Mouse (Mus musculus) liver, embryonic 12.5 days (tissue): ENCODE data around the gene Creb5. TPM values are rescaled to one million over a fixed set of nuclear protein-coding genes. Genes with fewer than 3 reads are reported as not detected.

Experiments used
- ATAC-seq: fragments of 200-750 bp; cut with Nextera tagmentation; 2 replicates; pipeline ENCODE4 v1.8.0; 2017; ENCODE audit warnings: moderate number of reproducible peaks, mild to moderate bottlenecking, moderate library complexity
- H3K27ac ChIP-seq: fragments of 300-500 bp; sonication (generic); 2 replicates; pipeline ENCODE4 v1.5.1; 2016; ENCODE audit warnings: mild to moderate bottlenecking
- H3K27me3 ChIP-seq: fragments of 300-500 bp; sonication (generic); replicated peaks from 2 replicates; pipeline ENCODE4 v1.6.1; 2016; ENCODE audit warnings: mild to moderate bottlenecking, moderate library complexity
- H3K36me3 ChIP-seq: fragments of 300-500 bp; sonication (generic); 2 replicates; pipeline ENCODE4 v1.6.1; 2016; ENCODE audit warnings: mild to moderate bottlenecking, moderate library complexity
- H3K4me1 ChIP-seq: fragments of 300-500 bp; sonication (generic); 2 replicates; pipeline ENCODE4 v1.6.1; 2016
- H3K4me2 ChIP-seq: fragments of 300-500 bp; sonication (generic); 2 replicates; pipeline ENCODE4 v1.6.1; 2016; ENCODE audit warnings: mild to moderate bottlenecking, moderate library complexity
- H3K4me3 ChIP-seq: fragments of 300-500 bp; sonication (generic); 2 replicates; pipeline ENCODE4 v1.5.1; 2016; ENCODE audit warnings: mild to moderate bottlenecking, moderate library complexity
- H3K9ac ChIP-seq: fragments of 300-500 bp; sonication (generic); 2 replicates; pipeline ENCODE4 v1.6.1; 2016; ENCODE audit warnings: mild to moderate bottlenecking, moderate library complexity
- H3K9me3 ChIP-seq: fragments of 300-500 bp; sonication (generic); replicated peaks from 2 replicates; pipeline ENCODE4 v1.6.1; 2016; ENCODE audit warnings: mild to moderate bottlenecking, moderate library complexity
- WGBS: fragments of 180-500 bp; shearing (Covaris S2); methylation state at CpG from one replicate; pipeline ENCODE4 v1.1.7; 2016; ENCODE audit not compliant: insufficient replicate concordance; 5-methylcytosine and 5-hydroxymethylcytosine counted together
- polyA plus RNA-seq: library from polyadenylated mRNA; unstranded; fragments of >200 nt; fragmentation: Nextera tagmentation; extraction: Ambion mirVana; gene quantifications from 2 replicates; pipeline ENCODE4 v1.2.1, GENCODE M21; 2016

The Creb5 gene
- polyA plus RNA-seq, 1 experiment from 2014 or later: 0.33 TPM

GRCm38 (mm10) chr6:53508847-53509494, 221.9 kb downstream of the Creb5 start:
- WGBS: 66% methylated on average over 3 of the region's 3 CpGs
- ATAC-seq: no peak
- Histone ChIP-seq H3K4me3 (no peak overlapping the region), H3K9me3 (no peaks in the 10 kb centered on the region), H3K9ac (no peak overlapping the region), H3K4me1 (no peaks in the 10 kb centered on the region), H3K4me2 (no peak overlapping the region), H3K27ac (no peak overlapping the region), H3K27me3 (no peaks in the 10 kb centered on the region), H3K36me3 (no peaks in the 10 kb centered on the region)

GRCm38 (mm10) chr6:53510005-53510404, 222.9 kb downstream of the Creb5 start:
- H3K36me3 ChIP-seq: no peaks in the 10 kb centered on the region
- no peaks in the 10 kb centered on the region for H3K9me3 ChIP-seq
- 50% methylated on average over 7 of the region's 7 CpGs for WGBS
- no peaks in the 10 kb centered on the region for H3K27me3 ChIP-seq
- H3K4me3 ChIP-seq: no peak overlapping the region
- no peaks in the 10 kb centered on the region for H3K4me1 ChIP-seq
- no peak for ATAC-seq
- no peak overlapping the region for H3K9ac ChIP-seq
- no peak overlapping the region for H3K4me2 ChIP-seq
- no peak overlapping the region for H3K27ac ChIP-seq

GRCm38 (mm10) chr6:53512226-53512625, 225.2 kb downstream of the Creb5 start:
- Histone ChIP-seq H3K36me3 (no peaks in the 10 kb centered on the region), H3K4me3 (no peak overlapping the region), H3K9me3 (no peaks in the 10 kb centered on the region), H3K27ac (no peak overlapping the region), H3K4me1 (no peaks in the 10 kb centered on the region), H3K9ac (no peak overlapping the region), H3K27me3 (no peaks in the 10 kb centered on the region), H3K4me2 (no peak overlapping the region)
- 66% methylated on average over 8 of the region's 8 CpGs for WGBS
- ATAC-seq: no peak

- no peak overlapping the region for H3K4me3 ChIP-seq
- no peak for ATAC-seq
- no peak overlapping the region for H3K27ac ChIP-seq
- no peak overlapping the region for H3K9ac ChIP-seq
- no peaks in the 10 kb centered on the region for H3K9me3 ChIP-seq
- no peak overlapping the region for H3K4me2 ChIP-seq
- WGBS: 75% methylated on average over 2 of the region's 2 CpGs
- no peaks in the 10 kb centered on the region for H3K4me1 ChIP-seq
- H3K27me3 ChIP-seq: no peaks in the 10 kb centered on the region
- no peaks in the 10 kb centered on the region for H3K36me3 ChIP-seq
Measured at GRCm38 (mm10) chr6:53513380-53513779, 226.3 kb downstream of the Creb5 start.

GRCm38 (mm10) chr6:53514862-53515261, 227.8 kb downstream of the Creb5 start:
- no peaks in the 10 kb centered on the region for H3K27me3 ChIP-seq
- WGBS: 48% methylated on average over 1 of the region's 1 CpGs
- no peaks in the 10 kb centered on the region for H3K9me3 ChIP-seq

GRCm38 (mm10) chr6:53515611-53516010, 228.5 kb downstream of the Creb5 start:
- H3K4me2 ChIP-seq: no peak overlapping the region
- ATAC-seq: no peak
- H3K36me3 ChIP-seq: no peaks in the 10 kb centered on the region
- H3K9me3 ChIP-seq: no peaks in the 10 kb centered on the region
- no peak overlapping the region for H3K9ac ChIP-seq
- 53% methylated on average over 4 of the region's 4 CpGs for WGBS
- no peak overlapping the region for H3K4me3 ChIP-seq
- H3K27me3 ChIP-seq: no peaks in the 10 kb centered on the region
- no peaks in the 10 kb centered on the region for H3K4me1 ChIP-seq
- H3K27ac ChIP-seq: no peak overlapping the region

More at GRCm38 (mm10) chr6:53514862-53515261, 227.8 kb downstream of the Creb5 start:
- H3K27ac ChIP-seq: no peak overlapping the region
- H3K9ac ChIP-seq: no peak overlapping the region
- H3K4me1 ChIP-seq: no peaks in the 10 kb centered on the region
- H3K36me3 ChIP-seq: no peaks in the 10 kb centered on the region
- ATAC-seq: no peak
- H3K4me3 ChIP-seq: no peak overlapping the region
- no peak overlapping the region for H3K4me2 ChIP-seq

GRCm38 (mm10) chr6:53517371-53517945, 230.4 kb downstream of the Creb5 start:
- H3K27ac ChIP-seq: no peak overlapping the region
- no peaks in the 10 kb centered on the region for H3K27me3 ChIP-seq
- H3K4me3 ChIP-seq: no peak overlapping the region
- no peak overlapping the region for H3K4me2 ChIP-seq
- H3K36me3 ChIP-seq: no peaks in the 10 kb centered on the region
- H3K9ac ChIP-seq: no peak overlapping the region
- H3K9me3 ChIP-seq: no peaks in the 10 kb centered on the region
- ATAC-seq: no peak
- no peaks in the 10 kb centered on the region for H3K4me1 ChIP-seq
- WGBS: 62% methylated on average over 5 of the region's 5 CpGs

GRCm38 (mm10) chr6:53523743-53524497, 236.8 kb downstream of the Creb5 start:
- no peak for ATAC-seq
- 66% methylated on average over 13 of the region's 13 CpGs for WGBS
- H3K27ac ChIP-seq: no peak overlapping the region

GRCm38 (mm10) chr6:53526460-53526859, 239.4 kb downstream of the Creb5 start:
- Histone ChIP-seq H3K4me2 (no peak overlapping the region), H3K4me3 (no peak overlapping the region), H3K9me3 (no peaks in the 10 kb centered on the region), H3K27me3 (no peaks in the 10 kb centered on the region), H3K27ac (no peak overlapping the region), H3K36me3 (no peaks in the 10 kb centered on the region), H3K4me1 (no peaks in the 10 kb centered on the region), H3K9ac (no peak overlapping the region)
- 62% methylated on average over 1 of the region's 1 CpGs for WGBS
- ATAC-seq: no peak

More at GRCm38 (mm10) chr6:53523743-53524497, 236.8 kb downstream of the Creb5 start:
- Histone ChIP-seq H3K27me3 (no peaks in the 10 kb centered on the region), H3K36me3 (no peaks in the 10 kb centered on the region), H3K9ac (no peak overlapping the region), H3K4me2 (no peak overlapping the region), H3K4me3 (no peak overlapping the region), H3K4me1 (no peaks in the 10 kb centered on the region), H3K9me3 (no peaks in the 10 kb centered on the region)

- 81% methylated on average over 8 of the region's 8 CpGs for WGBS
- H3K4me3 ChIP-seq: no peak overlapping the region
- no peak overlapping the region for H3K9ac ChIP-seq
- no peak for ATAC-seq
- no peaks in the 10 kb centered on the region for H3K4me1 ChIP-seq
- H3K27ac ChIP-seq: no peak overlapping the region
- H3K27me3 ChIP-seq: no peaks in the 10 kb centered on the region
- H3K4me2 ChIP-seq: no peak overlapping the region
- no peaks in the 10 kb centered on the region for H3K9me3 ChIP-seq
- H3K36me3 ChIP-seq: no peaks in the 10 kb centered on the region
Measured at GRCm38 (mm10) chr6:53530742-53531141, 243.7 kb downstream of the Creb5 start.

GRCm38 (mm10) chr6:53531461-53531860, 244.4 kb downstream of the Creb5 start:
- Histone ChIP-seq H3K4me1 (no peaks in the 10 kb centered on the region), H3K36me3 (no peaks in the 10 kb centered on the region), H3K4me3 (no peak overlapping the region), H3K9ac (no peak overlapping the region), H3K9me3 (no peaks in the 10 kb centered on the region), H3K27ac (no peak overlapping the region), H3K27me3 (no peaks in the 10 kb centered on the region), H3K4me2 (no peak overlapping the region)
- 78% methylated on average over 4 of the region's 4 CpGs for WGBS
- ATAC-seq: no peak

GRCm38 (mm10) chr6:53537530-53537929, 250.5 kb downstream of the Creb5 start:
- no peaks in the 10 kb centered on the region for H3K9me3 ChIP-seq
- no peak overlapping the region for H3K9ac ChIP-seq
- no peak for ATAC-seq
- H3K27me3 ChIP-seq: no peaks in the 10 kb centered on the region
- H3K36me3 ChIP-seq: no peaks in the 10 kb centered on the region
- no peak overlapping the region for H3K27ac ChIP-seq
- H3K4me2 ChIP-seq: no peak overlapping the region
- no peak overlapping the region for H3K4me3 ChIP-seq
- WGBS: 84% methylated on average over 4 of the region's 4 CpGs
- H3K4me1 ChIP-seq: no peaks in the 10 kb centered on the region
